Mouse (Mus musculus) thymus, postnatal 10 days (tissue): ENCODE results near the gene Arhgap22.

Source experiments
- DNase-seq, 2 experiments: peaks; one replicate each; pipeline ENCODE4 v3.0.0; 2021; ENCODE audit warnings: low spot score in 2 of 2

The Arhgap22 gene

DNA sequence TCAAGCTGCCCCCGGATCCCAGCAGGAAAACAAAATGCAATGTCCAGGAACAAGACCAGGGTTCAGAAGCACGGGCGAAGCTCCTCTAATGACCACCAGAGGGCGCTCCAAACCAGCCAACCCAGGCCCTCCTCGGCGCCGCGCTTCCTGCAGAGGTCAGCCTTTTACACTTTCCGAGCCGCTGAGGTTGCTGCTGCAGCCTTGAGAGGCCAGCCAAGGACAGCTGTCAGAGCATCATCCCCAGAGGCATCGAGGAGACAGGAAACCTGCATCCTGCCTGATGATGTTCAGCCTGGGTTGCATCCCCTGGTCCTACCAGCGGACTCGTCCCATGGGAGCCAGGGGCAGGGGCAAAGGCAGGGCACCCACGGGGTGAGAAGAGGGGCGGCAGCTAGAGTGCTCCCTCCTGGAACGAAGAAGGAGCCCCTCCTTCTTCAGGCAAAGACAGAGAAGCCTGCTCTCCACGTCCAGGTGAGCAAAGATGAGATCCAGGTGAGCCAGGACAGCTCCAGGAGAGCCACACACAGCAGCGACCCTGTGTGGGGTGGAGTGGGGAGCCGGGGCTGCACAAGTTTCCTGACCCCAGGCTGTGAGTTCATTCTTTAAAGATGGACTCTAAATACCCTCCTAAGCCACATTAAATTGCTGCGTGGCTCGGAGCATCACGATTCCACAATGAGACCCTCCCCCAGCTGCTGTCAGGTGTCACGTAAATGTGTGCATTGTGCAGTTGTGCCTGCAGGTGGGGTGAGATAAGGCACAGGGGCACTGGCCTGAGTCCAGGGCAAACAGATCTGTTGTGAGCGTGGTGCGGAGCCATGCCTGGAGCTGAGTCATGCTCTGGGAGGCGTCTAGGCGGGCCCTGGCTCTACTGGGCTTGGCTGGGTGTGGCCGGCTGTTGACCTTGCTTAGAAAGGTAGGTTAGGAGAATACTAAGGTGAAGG lies at the start of gene Arhgap22:
Gene Arhgap22 (plus strand): TSS at position 204 of the 944 bp plus-strand sequence.
- DNase-seq = peak; percentile 25 to 75

DNA sequence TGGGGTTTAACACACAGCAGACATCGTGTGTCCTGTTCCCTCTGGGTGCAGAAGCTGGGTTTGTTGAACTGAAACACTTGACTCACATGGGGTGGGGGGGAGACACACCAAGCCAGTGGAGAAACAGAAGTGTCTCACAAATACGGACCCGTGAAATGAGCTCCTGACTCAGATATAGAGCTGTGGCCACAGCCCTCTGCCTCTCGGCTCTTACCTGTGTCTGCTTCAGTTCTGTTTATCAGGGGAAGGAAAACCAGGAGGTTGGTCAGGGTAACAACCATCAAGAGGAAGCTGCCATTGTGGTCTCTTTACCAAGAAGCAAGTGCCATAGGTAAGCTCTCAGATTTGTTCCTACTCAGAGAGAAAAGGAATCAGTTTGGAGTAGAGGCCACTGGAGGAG lies 45.1 kb upstream of the Arhgap22 start:
- DNase-seq = no peak

DNA sequence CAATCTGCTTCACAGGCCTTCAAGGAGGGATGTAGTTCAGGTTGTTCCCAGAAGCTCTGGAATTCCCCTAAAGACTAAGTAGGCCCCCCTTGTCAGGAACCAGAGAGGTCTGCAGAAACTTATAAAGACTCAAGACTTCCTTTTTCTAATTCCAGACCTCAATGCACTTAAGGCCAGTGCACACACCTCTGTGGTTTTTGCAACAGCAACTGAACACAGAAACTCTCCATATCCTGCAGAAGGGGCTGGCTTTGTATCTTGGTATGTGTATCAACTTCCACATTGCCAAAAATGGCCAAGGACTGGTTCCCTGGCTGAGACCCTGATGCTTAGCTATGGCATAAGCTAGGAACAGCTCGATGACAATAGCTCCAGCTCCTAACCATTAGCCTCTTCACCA lies 41.9 kb upstream of the Arhgap22 start:
- DNase-seq = no peak

GRCm38 (mm10) chr14:33175059-33175821 lies 38.6 kb upstream of the Arhgap22 start:
- DNase-seq = no peak

GRCm38 (mm10) chr14:33180102-33180501 lies 33.7 kb upstream of the Arhgap22 start:
- DNase-seq = no peak

DNA sequence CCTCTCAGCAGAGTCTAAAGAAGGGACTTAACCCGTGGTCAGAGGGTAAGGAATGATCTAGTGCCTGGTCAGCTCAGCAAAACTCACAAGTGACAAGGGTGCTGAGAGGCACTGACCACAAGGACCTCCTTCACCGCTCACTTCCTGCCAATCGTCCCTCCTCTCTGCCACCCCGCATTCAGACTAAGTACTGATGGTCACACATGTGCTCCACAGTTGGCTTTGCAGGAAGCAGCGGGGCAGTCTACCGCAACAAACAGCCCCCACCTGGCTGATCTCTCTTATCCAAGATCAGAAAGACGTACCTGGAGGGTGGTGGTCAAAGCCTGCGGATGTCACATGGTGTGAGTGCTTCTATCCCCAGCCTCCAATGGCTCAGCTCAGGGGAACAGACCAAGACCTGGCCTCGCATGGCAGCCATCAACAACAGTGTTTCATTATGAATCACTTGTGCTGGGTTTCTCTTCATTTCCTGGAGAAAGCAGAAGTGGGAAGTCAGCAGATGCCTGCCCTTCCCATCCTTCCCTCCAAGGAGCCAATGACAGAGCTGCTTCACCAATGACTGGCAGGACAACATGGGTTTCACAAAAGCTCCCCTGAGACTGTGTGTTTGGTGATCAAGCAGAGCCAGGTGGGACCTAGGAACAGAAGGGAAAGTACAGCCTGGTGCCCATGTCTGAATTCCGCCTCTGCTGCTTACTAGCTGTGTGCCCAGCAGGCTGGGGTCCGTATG lies 28.6 kb upstream of the Arhgap22 start, which contains the start of gene Wdfy4:
Gene Wdfy4 (minus strand): TSS at position 441 of the 733 bp plus-strand sequence.
- DNase-seq = no peak

- no peak for DNase-seq
Observed at GRCm38 (mm10) chr14:33187201-33187600, 26.6 kb upstream of the Arhgap22 start.

GRCm38 (mm10) chr14:33189230-33189629 lies 24.6 kb upstream of the Arhgap22 start:
- DNase-seq = no peak

DNA sequence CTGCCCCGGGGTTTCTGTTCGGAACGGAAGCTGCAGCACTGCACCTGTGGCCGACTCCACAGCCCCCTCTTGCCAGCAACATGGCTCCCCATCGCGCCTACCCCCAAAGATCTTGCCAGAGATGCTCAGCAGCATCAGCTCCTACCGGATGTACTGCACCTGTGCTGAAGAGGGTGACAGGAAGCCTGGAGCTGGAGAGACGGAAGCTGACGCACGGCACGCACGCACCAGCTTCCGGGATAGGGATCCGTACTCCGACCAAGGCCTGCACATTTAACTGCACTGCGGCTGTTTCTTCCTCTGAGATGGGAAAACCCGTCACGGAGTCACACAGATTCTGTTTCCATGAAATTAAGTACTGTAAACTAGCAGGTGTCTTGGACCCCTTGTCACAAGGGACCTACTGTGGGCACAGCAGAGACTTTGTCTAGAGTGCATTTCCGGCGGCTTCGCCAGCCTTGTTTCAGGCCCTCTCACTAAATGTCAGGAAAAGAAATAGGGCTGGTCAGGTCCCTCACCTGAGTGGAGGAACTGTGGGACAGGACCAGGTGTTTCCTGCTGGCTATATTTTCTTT lies 23.9 kb upstream of the Arhgap22 start:
- DNase-seq = no peak

- no peak for DNase-seq
Observed at GRCm38 (mm10) chr14:33190646-33191045, 23.2 kb upstream of the Arhgap22 start.

- DNase-seq = no peak
Observed at GRCm38 (mm10) chr14:33193762-33194161, 20.1 kb upstream of the Arhgap22 start.

GRCm38 (mm10) chr14:33194241-33194640 lies 19.6 kb upstream of the Arhgap22 start:
- DNase-seq = no peak

DNA sequence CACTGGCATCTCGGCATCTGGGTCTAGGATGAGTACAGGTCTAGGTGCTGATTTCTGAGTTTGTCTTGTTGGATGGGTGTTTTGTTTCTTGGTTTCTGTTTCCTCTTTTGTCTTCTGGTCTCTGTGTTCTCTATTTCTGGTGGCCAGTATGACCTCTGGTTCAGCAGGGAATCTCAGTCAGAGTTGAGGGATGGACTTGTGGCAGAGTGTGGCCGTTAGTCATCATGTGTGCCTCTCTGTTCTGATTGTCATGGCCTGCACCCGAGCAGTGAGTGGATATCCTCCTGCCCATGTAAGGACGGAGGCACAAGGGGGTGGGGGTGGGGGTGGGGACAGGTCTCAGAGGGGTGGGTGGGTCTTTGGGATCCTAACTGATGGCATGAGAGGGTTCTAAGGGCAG lies 11.7 kb upstream of the Arhgap22 start:
- no peak for DNase-seq

- no peak for DNase-seq
Observed at GRCm38 (mm10) chr14:33202885-33203284, 10.9 kb upstream of the Arhgap22 start.

- no peak for DNase-seq
Observed at GRCm38 (mm10) chr14:33203777-33204176, 10.0 kb upstream of the Arhgap22 start.

- no peak for DNase-seq
Observed at GRCm38 (mm10) chr14:33205280-33205965, 8.4 kb upstream of the Arhgap22 start.

- DNase-seq = peak in 1 of 2 experiments; percentile 37
Observed at GRCm38 (mm10) chr14:33207011-33207410, 6.8 kb upstream of the Arhgap22 start.

- no peak for DNase-seq
Observed at GRCm38 (mm10) chr14:33208331-33208730, 5.5 kb upstream of the Arhgap22 start.

GRCm38 (mm10) chr14:33210806-33211205 lies 3.0 kb upstream of the Arhgap22 start:
- DNase-seq = no peak

DNA sequence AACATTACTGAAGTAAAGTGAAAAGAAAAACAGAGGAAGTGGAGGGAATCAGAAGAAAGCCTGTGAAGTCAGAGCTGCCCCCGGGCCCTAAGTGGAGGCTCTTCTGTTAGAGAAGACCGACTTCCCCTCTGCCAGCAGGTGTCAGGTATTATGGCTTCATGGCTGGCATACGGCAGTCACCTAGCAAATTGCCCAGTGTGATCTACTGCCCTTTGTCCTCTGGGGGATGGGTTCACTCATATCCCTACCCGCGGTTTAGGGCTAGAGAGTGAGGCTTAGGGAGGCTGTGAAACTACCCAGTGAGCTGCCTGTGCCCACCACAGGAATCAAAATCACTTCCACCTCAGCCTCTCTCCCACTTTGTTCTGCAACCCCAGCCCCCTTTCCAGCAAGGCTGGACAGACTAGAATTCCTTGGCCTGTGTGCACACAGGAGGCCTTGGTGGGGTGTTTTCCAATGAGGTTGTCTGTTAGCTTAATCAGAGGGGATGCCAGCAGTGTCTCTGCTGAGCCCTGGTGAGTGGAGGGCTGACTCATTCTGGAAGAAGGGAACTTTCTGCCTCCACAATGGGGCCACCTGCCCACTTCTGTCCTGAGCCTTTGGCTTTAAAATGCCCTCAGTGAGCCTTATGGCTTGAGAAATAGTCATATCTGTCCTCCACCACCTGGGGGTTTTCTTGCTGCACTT lies 1.4 kb upstream of the Arhgap22 start:
- no peak for DNase-seq
